Mouse (Mus musculus): Measurements from ENCODE around the gene Degs2. TPM values are rescaled to one million over a fixed set of nuclear protein-coding genes. Genes with fewer than 3 reads are reported as not detected.

Gene Degs2
- polyA plus RNA-seq, 1 experiment from 2014 or later: 0.12 TPM

DNA sequence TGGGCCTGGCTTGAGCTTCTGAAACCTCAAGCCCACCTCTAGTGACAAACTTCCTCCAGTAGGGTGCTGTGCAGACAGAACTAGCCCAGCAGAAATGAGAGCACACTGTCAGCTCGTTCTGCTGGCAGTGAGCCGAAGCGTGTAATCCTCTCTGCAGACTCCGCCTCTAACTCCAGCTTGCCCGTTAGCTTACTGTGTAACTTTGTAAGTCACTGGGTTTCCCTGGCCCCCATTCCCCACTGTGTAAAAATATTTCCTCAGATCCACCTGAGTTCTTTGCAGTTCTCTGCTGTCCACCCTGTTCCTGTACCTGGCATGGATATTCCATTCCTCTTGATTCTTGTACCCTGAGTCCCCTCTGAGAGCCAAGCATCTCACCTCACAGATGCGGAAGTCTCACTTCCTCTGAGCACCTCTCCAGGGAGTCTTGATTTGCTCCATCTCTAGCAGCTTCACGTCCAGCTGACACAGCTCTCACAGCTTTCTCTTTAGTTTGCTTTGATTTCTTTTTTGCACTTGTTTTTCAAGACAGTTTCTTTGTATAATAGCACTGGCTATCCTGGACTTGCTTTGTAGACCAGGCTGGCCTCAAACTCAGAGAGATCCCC lies 51.0 kb downstream of the Degs2 start:
- 60% methylated on average over 7 of the region's 7 CpGs for WGBS (ENCODE audit: insufficient replicate concordance)
- ATAC-seq (ENCODE audit: low read depth) (no peak), DNase-seq (no peak)
- Histone ChIP-seq H3K4me1 (replicated peaks) (peaks cover 38% of the 10 kb centered on the region), H3K4me3 (replicated peaks) (no peak overlapping the region), H3K9ac (no peak overlapping the region), H3K9me3 (replicated peaks) (no peaks in the 10 kb centered on the region), H3K27me3 (no peaks in the 10 kb centered on the region), H3K4me2 (no peak overlapping the region), H3K36me3 (peaks cover 7% of the 10 kb centered on the region; the same call in 1 of the 2 replicates), H3K27ac (no peak overlapping the region)

DNA sequence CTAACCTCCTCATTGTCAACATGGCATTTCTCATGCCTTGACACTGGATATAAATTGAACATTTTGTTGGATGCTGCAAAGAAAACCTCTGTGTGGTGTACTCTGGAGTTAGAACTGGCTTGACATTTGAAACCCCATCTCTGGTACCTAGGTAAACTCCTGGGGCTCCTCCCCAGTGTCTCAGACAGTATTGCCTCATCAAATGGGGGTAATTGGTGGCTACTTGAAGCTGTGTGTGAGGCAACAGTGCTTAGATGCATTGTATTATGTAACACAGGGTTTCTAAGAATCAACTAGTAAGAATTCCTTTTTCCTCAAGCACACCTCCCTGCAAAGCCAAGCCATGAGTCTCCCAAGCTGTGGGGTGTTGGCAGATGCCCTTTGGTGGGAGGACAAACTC lies 54.3 kb downstream of the Degs2 start:
- Histone ChIP-seq H3K4me2 (no peak overlapping the region), H3K4me3 (replicated peaks) (no peak overlapping the region), H3K4me1 (replicated peaks) (peaks cover 16% of the 10 kb centered on the region), H3K27me3 (no peaks in the 10 kb centered on the region), H3K9me3 (replicated peaks) (no peaks in the 10 kb centered on the region), H3K36me3 (peaks cover 3% of the 10 kb centered on the region; the same call in 1 of the 2 replicates), H3K27ac (no peak overlapping the region), H3K9ac (no peak overlapping the region)
- DNase-seq (no peak), ATAC-seq (ENCODE audit: low read depth) (no peak)

DNA sequence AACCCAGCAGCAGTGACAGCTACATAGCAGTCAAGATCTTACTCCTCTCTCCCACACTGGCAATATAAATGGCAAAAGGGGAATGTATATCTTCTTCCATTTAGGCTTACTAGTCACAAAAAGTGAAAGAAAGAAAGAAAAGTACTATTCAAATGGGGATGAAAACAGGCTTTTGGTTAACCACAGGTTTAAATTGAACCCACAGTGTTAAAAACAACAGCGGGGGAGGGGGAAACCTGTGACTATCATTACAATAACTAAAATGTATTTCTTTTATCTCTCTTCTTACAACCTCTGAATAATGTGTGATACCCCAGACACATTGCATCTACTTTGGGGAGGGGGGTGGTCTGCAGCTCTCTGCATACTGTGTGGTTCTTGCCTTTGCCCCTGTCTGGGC lies 55.9 kb downstream of the Degs2 start:
- WGBS (ENCODE audit: insufficient replicate concordance): 78% methylated on average over 1 of the region's 1 CpGs

DNA sequence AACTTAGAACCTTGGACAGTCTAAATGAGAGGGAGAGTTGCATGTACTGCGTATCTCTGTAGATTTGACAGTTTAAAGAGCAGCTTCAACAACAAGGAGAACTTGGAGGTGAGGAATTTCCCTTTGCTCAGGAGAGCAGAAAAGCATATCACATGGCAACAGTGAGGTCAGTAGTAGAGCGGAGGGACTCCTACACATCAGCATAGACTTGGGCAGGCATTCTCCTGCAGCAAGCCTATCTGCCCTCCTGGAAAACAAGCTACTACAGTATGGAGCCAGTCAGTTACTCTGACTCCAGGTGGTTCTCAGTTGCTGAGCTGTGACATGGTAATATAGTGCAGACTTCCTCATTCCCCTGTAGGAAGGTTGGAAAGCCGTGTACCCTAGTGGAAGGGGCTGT lies 60.1 kb downstream of the Degs2 start:
- ATAC-seq (ENCODE audit: low read depth): no peak
- no peaks in the 10 kb centered on the region for H3K27me3 ChIP-seq
- no peaks in the 10 kb centered on the region for H3K9me3 ChIP-seq (replicated peaks)
- DNase-seq: no peak
- H3K4me1 ChIP-seq (replicated peaks): peaks cover 18% of the 10 kb centered on the region
- WGBS (ENCODE audit: insufficient replicate concordance): 68% methylated on average over 3 of the region's 3 CpGs
- H3K36me3 ChIP-seq: no peaks in the 10 kb centered on the region
- no peak overlapping the region for H3K9ac ChIP-seq
- no peak overlapping the region for H3K27ac ChIP-seq
- H3K4me2 ChIP-seq: no peak overlapping the region
- no peak overlapping the region for H3K4me3 ChIP-seq (replicated peaks)

More for the DNA sequence above, 55.9 kb downstream of the Degs2 start:
- no peak overlapping the region for H3K9ac ChIP-seq
- H3K4me1 ChIP-seq (replicated peaks): peaks cover 5% of the 10 kb centered on the region
- ATAC-seq (ENCODE audit: low read depth): no peak
- no peak overlapping the region for H3K27ac ChIP-seq
- H3K9me3 ChIP-seq (replicated peaks): no peaks in the 10 kb centered on the region
- no peak overlapping the region for H3K4me2 ChIP-seq
- H3K36me3 ChIP-seq: peaks cover 3% of the 10 kb centered on the region; the same call in 1 of the 2 replicates
- no peaks in the 10 kb centered on the region for H3K27me3 ChIP-seq
- no peak for DNase-seq
- H3K4me3 ChIP-seq (replicated peaks): no peak overlapping the region

DNA sequence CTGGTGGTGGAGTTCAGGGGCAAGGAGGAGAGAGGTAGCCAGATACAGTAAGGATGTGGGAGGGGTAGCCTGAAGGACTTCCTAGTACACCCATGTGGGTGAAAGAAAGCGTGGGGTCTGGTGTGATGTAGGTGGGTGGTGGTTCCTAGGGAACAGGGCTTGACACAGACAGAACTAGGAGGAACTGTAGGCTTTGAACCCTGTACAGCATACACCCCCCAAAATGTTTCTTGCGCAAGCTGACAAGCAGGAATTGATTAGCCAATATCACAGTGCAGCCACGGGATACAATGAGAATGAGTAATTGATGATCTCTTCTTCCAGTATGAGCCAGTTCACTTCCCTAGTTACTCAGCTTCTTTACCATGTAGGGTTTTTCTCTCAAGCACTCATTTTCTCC lies 63.0 kb downstream of the Degs2 start:
- Histone ChIP-seq H3K9me3 (replicated peaks) (no peaks in the 10 kb centered on the region), H3K4me2 (no peak overlapping the region), H3K27ac (no peak overlapping the region), H3K36me3 (no peaks in the 10 kb centered on the region), H3K27me3 (no peaks in the 10 kb centered on the region), H3K9ac (no peak overlapping the region), H3K4me3 (replicated peaks) (no peak overlapping the region), H3K4me1 (replicated peaks) (peaks cover 33% of the 10 kb centered on the region)
- WGBS (ENCODE audit: insufficient replicate concordance): 48% methylated on average over 3 of the region's 3 CpGs
- ATAC-seq (ENCODE audit: low read depth) (peak; percentile 26; the same call in 1 of the 2 replicates), DNase-seq (no peak)

DNA sequence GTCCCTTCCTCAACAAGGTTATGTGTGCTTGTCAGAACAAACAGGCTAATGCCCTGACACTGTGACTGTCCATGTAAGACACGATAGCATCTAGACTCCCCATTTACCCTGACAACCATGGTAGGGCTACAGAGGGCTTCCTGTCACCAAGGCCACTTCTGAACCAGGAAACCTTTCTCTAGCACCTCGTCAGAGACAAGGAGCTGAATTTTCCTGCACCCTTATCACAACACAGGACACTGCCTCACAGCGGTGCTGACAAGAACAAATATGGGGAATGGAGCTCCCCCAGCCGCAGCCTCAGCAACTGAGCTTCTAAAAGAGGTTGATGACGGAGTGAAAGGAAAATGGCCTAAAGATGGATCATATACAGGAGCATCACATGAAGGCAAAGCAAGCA lies 64.7 kb downstream of the Degs2 start:
- 47% methylated on average over 5 of the region's 5 CpGs for WGBS (ENCODE audit: insufficient replicate concordance)

DNA sequence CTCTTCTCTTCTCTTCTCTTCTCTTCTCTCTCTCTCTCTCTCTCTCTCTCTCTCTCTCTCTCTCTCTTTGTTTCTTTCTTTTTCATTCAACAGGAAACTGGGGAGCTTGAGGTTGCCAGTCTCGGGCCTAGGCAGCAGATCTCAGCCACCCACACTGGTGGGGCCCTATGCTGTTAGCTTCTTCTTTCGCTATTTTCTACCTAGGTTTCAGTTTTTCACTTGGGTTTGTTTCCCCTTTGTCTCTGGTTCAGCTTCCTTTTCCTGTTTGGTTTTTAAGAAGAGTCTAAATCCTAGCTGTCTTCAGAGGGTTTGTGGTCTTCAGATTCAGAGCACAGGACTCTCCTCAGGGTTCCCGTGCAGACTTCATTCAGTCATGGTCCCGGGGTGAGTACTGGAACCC lies 66.6 kb downstream of the Degs2 start:
- no peak for DNase-seq
- H3K9me3 ChIP-seq (replicated peaks): no peaks in the 10 kb centered on the region
- no peak for ATAC-seq (ENCODE audit: low read depth)
- H3K9ac ChIP-seq: no peak overlapping the region
- H3K4me2 ChIP-seq: no peak overlapping the region
- H3K27me3 ChIP-seq: no peaks in the 10 kb centered on the region
- peaks cover 60% of the 10 kb centered on the region for H3K4me1 ChIP-seq (replicated peaks)
- WGBS (ENCODE audit: insufficient replicate concordance): 35% methylated on average over 4 of the region's 4 CpGs
- no peak overlapping the region for H3K27ac ChIP-seq
- H3K4me3 ChIP-seq (replicated peaks): no peak overlapping the region
- H3K36me3 ChIP-seq: no peaks in the 10 kb centered on the region

More for the DNA sequence above, 64.7 kb downstream of the Degs2 start:
- H3K36me3 ChIP-seq: no peaks in the 10 kb centered on the region
- ATAC-seq (ENCODE audit: low read depth) (no peak), DNase-seq (no peak)
- no peak overlapping the region for H3K27ac ChIP-seq
- H3K9ac ChIP-seq: no peak overlapping the region
- peaks cover 40% of the 10 kb centered on the region for H3K4me1 ChIP-seq (replicated peaks)
- H3K9me3 ChIP-seq (replicated peaks): no peaks in the 10 kb centered on the region
- H3K4me2 ChIP-seq: no peak overlapping the region
- H3K27me3 ChIP-seq: no peaks in the 10 kb centered on the region
- H3K4me3 ChIP-seq (replicated peaks): no peak overlapping the region

DNA sequence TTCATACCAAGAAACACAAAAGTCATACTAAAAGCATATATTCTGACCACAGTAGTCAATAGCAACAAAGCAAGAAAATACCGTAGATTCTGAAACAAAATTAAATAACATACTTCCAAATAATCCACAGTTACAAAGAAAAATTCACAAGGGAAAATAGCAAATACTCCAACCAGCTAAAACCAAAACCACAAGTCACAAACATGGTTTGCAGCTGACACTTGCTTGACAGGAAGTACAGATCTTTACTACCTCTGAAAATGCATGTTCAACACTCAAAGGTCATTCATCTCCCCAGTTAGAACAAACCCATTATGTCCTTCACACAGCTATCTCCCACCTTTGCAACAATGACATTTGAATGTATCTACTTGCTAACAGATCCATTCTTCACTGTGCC lies 68.1 kb downstream of the Degs2 start:
- no peaks in the 10 kb centered on the region for H3K27me3 ChIP-seq
- WGBS (ENCODE audit: insufficient replicate concordance): 73% methylated on average over 1 of the region's 1 CpGs
- ATAC-seq (ENCODE audit: low read depth) (no peak), DNase-seq (no peak)
- H3K9me3 ChIP-seq (replicated peaks): no peaks in the 10 kb centered on the region
- peaks cover 64% of the 10 kb centered on the region for H3K4me1 ChIP-seq (replicated peaks)
- no peak overlapping the region for H3K4me2 ChIP-seq
- no peaks in the 10 kb centered on the region for H3K36me3 ChIP-seq
- no peak overlapping the region for H3K27ac ChIP-seq
- H3K4me3 ChIP-seq (replicated peaks): no peak overlapping the region
- no peak overlapping the region for H3K9ac ChIP-seq

DNA sequence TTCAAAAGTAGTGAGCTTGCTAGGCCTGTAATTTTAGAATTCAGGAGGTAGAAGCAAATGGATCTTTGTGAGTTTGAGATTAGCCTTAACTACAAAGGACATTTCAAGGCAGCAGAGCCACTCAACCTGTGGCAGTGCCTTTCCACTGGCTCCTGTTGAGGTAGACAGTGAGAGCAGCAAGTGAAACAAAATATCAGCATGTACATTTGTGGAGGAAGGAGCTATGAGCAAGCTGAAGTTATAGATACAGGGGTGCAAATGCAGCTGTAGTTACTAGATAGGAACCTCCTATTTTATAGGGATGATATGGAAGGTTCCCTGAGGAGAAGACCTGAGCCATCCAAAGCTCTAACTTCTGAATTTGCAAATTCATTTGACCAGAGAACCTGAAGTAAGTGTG lies 69.6 kb downstream of the Degs2 start:
- Histone ChIP-seq H3K36me3 (no peaks in the 10 kb centered on the region), H3K27ac (peak overlapping the region; percentile 51), H3K9me3 (replicated peaks) (no peaks in the 10 kb centered on the region), H3K4me3 (replicated peaks) (no peak overlapping the region), H3K4me2 (no peak overlapping the region), H3K27me3 (no peaks in the 10 kb centered on the region), H3K9ac (no peak overlapping the region), H3K4me1 (replicated peaks) (peaks cover 67% of the 10 kb centered on the region)
- DNase-seq: no peak
- ATAC-seq (ENCODE audit: low read depth): peak; percentile 65

DNA sequence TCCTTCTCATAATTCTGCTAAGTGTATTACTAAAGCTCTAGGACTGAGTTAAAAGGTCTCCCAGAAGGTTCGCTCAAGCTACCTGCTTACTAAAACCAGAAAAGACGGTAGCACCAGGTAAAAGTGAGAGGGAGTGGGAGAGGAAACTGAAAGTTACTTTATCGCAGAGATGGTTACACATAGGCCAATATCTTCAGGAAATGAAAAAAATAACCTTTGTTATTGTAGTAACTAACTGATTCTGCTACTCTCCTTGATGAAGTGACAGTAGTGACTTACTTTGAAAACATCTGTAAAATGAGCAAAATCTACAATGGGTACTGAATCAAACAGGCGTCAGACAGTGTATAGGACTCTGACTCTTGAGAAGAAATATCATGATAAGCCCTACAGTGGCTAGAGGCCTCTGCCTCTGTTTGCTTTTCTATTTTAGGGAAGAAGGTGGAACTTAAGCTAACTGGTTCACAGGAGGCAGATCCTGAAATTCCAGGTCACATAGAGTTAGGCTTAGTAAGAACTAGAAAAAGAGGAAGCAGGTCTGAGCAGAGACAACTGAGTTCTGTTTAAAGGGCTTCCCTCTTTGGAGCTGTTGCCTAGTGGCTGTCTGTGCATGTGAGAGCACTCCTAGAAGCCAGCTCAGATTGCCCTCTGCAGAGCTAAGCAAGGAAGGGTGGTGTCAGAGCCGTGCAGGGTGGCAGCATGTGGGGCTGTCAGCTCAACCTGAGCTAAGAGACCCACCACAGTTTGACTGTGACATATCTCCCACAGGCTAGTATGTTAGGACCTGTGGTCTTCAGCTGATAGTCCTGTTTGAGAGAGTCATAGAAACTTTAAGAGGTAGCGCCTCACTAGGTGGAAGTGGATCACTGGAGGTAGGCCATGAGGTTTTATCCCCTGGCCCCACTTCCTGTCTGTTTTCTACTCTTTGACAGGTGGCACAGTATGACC lies 71.1 kb downstream of the Degs2 start:
- H3K27ac ChIP-seq: peak overlapping the region; percentile 51
- no peak overlapping the region for H3K4me2 ChIP-seq
- peak; percentile 62 for ATAC-seq (ENCODE audit: low read depth)
- no peak overlapping the region for H3K4me3 ChIP-seq (replicated peaks)
- 54% methylated on average over 6 of the region's 6 CpGs for WGBS (ENCODE audit: insufficient replicate concordance)
- no peaks in the 10 kb centered on the region for H3K27me3 ChIP-seq
- no peak overlapping the region for H3K9ac ChIP-seq
- H3K36me3 ChIP-seq: no peaks in the 10 kb centered on the region
- H3K4me1 ChIP-seq (replicated peaks): peaks cover 63% of the 10 kb centered on the region
- DNase-seq: no peak
- no peaks in the 10 kb centered on the region for H3K9me3 ChIP-seq (replicated peaks)

DNA sequence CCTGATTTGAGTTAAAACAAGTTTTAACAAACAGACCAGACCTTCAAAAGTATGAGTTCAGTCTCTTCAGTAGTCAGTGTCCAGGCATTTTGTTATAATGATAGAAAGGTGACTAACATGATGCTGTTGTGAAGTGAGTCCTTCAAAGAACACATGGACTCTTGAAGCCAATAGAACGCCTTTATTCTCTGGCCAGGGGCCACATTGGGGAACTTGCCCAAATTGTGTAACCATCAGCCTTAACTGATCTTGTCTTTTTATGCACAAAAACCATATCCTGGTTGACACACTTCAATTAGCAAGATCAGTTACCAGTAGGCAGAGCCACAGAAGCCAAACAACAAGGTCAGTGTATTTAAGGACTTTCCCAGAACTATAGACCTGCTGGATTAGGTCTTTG lies 72.6 kb downstream of the Degs2 start:
- no peak for ATAC-seq (ENCODE audit: low read depth)
- Histone ChIP-seq H3K36me3 (no peaks in the 10 kb centered on the region), H3K4me3 (replicated peaks) (no peak overlapping the region), H3K9ac (no peak overlapping the region), H3K27me3 (no peaks in the 10 kb centered on the region), H3K9me3 (replicated peaks) (no peaks in the 10 kb centered on the region), H3K27ac (no peak overlapping the region), H3K4me1 (replicated peaks) (peaks cover 52% of the 10 kb centered on the region), H3K4me2 (no peak overlapping the region)
- no peak for DNase-seq
- 63% methylated on average over 1 of the region's 1 CpGs for WGBS (ENCODE audit: insufficient replicate concordance)
